Mouse (Mus musculus): ENCODE results near the gene Phkg1.
"Not testable (repeated sequence)": the region's sequence is repeated elsewhere in the genome, so short reads cannot be mapped to it uniquely, and the experiment has no call there.

DNA sequence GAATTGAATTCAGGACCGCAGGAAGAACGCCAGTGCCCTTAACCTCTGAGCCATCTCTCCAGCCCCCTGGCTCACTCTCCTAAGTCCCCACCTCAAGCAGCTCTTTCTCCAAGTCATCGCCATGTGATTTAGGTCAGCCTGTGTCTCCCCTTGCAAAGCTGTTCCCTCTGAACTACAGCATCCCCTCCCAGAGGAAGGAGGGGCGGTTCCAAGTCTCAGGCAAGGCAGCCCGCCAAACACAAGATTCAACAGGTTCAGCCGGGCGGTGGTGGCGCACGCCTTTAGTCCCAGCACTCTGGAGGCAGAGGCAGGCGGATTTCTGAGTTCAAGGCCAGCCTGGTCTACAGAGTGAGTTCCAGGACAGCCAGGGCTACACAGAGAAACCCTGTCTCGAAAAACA, 17.1 kb upstream of the Phkg1 start:
- TF ChIP-seq CTCF (conservative IDR thresholded peaks at IDR 0.05; ENCODE audit: insufficient read depth, insufficient read length, low read depth, low read length); POLR2A (IDR thresholded peaks at IDR 0.05; ENCODE audit: low read depth, low read length): not testable (repeated sequence)

Measured in kidney, adult 2 months (tissue).